Mouse (Mus musculus) CH12.LX (cell line): ENCODE results near the gene Zfp629.

Experiments
- CTCF ChIP-seq, 2 experiments: IDR thresholded peaks in 1 of 2; conservative IDR thresholded peaks in 1 of 2; 2 replicates each; pipeline ENCODE4 v1.5.1; 2011 to 2012; ENCODE audit warnings: low read depth in 2 of 2, low read length in 2 of 2, improper control_type of control experiment in 1 of 2, inconsistent platforms in 1 of 2, mild to moderate bottlenecking in 1 of 2, moderate library complexity in 1 of 2
- MEF2A ChIP-seq: IDR thresholded peaks from 2 replicates; pipeline ENCODE4 v1.6.1; 2014; ENCODE audit warnings: low read depth, mild to moderate bottlenecking, inconsistent platforms, low read length, improper control_type of control experiment, borderline replicate concordance
- SMC3 ChIP-seq: IDR thresholded peaks from 2 replicates; pipeline ENCODE4 v1.6.1; 2011; ENCODE audit warnings: low read depth, low read length, improper control_type of control experiment
- USF1 ChIP-seq: IDR thresholded peaks from 2 replicates; pipeline ENCODE4 v1.6.1; 2014; ENCODE audit warnings: low read depth, mild to moderate bottlenecking, inconsistent platforms, low read length, improper control_type of control experiment

DNA sequence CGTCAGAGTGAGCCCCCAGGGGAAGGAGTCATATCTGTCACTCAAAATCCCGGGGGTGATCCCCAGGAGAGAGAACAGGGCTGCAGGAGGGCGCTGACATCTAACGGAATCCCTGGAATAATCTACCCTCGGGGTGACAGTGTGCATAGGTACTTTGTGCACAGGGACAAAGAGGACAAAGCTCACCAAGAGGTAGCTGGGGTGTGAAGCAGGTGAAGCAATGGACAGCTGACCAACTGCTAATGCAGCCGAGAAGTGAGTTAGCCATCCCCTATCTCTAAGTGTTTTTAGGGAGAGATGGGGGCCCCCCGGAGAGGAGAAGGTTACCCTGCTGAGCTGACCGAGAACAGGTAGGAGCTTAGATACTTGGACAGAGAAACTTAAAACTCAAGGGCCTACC, 1.5 kb downstream of the Zfp629 start:
- TF ChIP-seq USF1 (no peak), CTCF (conservative IDR thresholded peaks at IDR 0.05 in 1 of 2, IDR thresholded peaks at IDR 0.05 in 1 of 2; ENCODE audit: low read depth in 2 of 2, low read length in 2 of 2) (no peak), SMC3 (no peak), MEF2A (no peak)
